Mouse (Mus musculus) hindbrain, embryonic 10.5 days (tissue): Measurements from ENCODE around the gene Tex16. TPM values are rescaled to one million over a fixed set of nuclear protein-coding genes. Genes with fewer than 3 reads are reported as not detected.

Experiments
- DNase-seq: peaks from one replicate; pipeline ENCODE4 v3.0.0-alpha.2; 2017; ENCODE audit warnings: low spot score
- H3K27ac ChIP-seq: fragments of 300-500 bp; sonication (generic); 2 replicates; pipeline ENCODE4 v1.5.1; 2016; ENCODE audit warnings: mild to moderate bottlenecking, moderate library complexity
- H3K27me3 ChIP-seq: fragments of 300-500 bp; sonication (generic); 2 replicates; pipeline ENCODE4 v1.6.1; 2016; ENCODE audit warnings: mild to moderate bottlenecking; ENCODE audit not compliant: poor library complexity, insufficient read depth, severe bottlenecking
- H3K36me3 ChIP-seq: fragments of 300-500 bp; sonication (generic); 2 replicates; pipeline ENCODE4 v1.6.1; 2016; ENCODE audit warnings: mild to moderate bottlenecking, moderate library complexity
- H3K4me1 ChIP-seq: fragments of 300-500 bp; sonication (generic); replicated peaks from 2 replicates; pipeline ENCODE4 v1.6.1; 2016; ENCODE audit warnings: mild to moderate bottlenecking
- H3K4me3 ChIP-seq: fragments of 300-500 bp; sonication (generic); 2 replicates; pipeline ENCODE4 v1.5.1; 2016; ENCODE audit warnings: mild to moderate bottlenecking, moderate library complexity
- H3K9me3 ChIP-seq: fragments of 300-500 bp; sonication (generic); 2 replicates; pipeline ENCODE4 v1.6.1; 2016; ENCODE audit warnings: mild to moderate bottlenecking, moderate library complexity
- WGBS: fragments of 180-500 bp; shearing (Covaris S2); methylation state at CpG from one replicate; pipeline ENCODE4 v1.1.7; 2016; 5-methylcytosine and 5-hydroxymethylcytosine counted together
- polyA plus RNA-seq: library from polyadenylated mRNA; unstranded; fragments of >200 nt; fragmentation: Nextera tagmentation; extraction: Ambion mirVana; gene quantifications from 2 replicates; pipeline ENCODE4 v1.2.1, GENCODE M21; 2016

The Tex16 gene
- polyA plus RNA-seq = 0.59 and 0.93 TPM in 2 replicates

DNA sequence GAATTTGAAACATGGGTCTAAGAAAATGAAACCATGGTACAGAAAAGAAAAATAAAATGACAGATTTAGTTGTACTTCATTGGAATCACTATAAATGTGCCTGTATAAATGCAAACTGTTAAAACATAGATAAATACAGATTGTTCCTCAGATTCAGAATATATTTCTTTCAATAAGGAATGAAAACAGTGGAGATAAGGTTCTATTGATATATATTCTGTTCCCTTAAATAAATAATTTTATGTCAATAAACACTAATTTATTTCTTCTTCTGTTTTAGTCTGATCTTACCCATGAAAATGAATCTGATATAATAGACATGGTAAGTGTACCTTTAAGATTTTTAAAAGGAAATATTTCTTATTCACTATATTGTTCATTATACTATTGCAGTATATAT lies at the start of gene Tex16:
Gene Tex16 (plus strand): TSS at position 301 of the 400 bp plus-strand sequence.
- DNase-seq = no peak
- H3K4me3 ChIP-seq = no peak within 1 kb of the TSS
- H3K27me3 ChIP-seq = no peaks in the 10 kb centered on the region
- H3K9me3 ChIP-seq = no peaks in the 10 kb centered on the region
- H3K4me1 ChIP-seq = no peaks in the 10 kb centered on the region
- H3K36me3 ChIP-seq = no peaks in the 10 kb centered on the region
- no peak within 1 kb of the TSS for H3K27ac ChIP-seq

DNA sequence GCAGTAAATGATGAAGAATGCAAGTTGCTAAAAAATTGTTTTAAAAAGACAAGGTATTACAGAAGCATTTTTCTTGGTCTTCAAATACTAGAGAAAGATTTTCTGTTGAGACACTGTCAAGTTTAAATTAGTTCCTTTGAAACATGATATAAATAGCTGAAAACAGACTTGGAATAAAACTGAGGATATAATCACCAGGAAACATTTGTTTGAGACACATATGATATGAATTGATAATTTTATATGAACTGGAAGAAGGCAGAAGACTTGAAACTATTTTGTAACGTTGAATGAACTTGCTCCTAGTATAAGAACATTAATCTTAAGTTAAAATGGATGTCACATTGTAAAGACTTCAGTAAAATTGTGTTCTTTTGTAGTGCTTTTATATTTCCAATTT lies 11.1 kb upstream of the Tex16 start:
- no peaks in the 10 kb centered on the region for H3K9me3 ChIP-seq
- whole genome bisulfite sequencing = 49% methylated on average over 1 of the region's 1 CpGs
- no peaks in the 10 kb centered on the region for H3K27me3 ChIP-seq
- H3K4me1 ChIP-seq = no peaks in the 10 kb centered on the region
- no peak for DNase-seq
- H3K4me3 ChIP-seq = no peak overlapping the region
- no peaks in the 10 kb centered on the region for H3K36me3 ChIP-seq
- H3K27ac ChIP-seq = no peak overlapping the region

Other genes with a start within 250 kb of the Tex16 start
- 0.38 and 0.39 TPM in 2 replicates for gene Gm45194, start 119.6 kb upstream of the Tex16 start, polyA plus RNA-seq
- not detected in 2 replicates for gene 4933403O08Rik, start 228.0 kb downstream of the Tex16 start, polyA plus RNA-seq